Mouse (Mus musculus): ENCODE results near the gene Nutm2. TPM values are rescaled to one million over a fixed set of nuclear protein-coding genes. Genes with fewer than 3 reads are reported as not detected.
"Not testable (repeated sequence)": the region's sequence is repeated elsewhere in the genome, so short reads cannot be mapped to it uniquely, and the experiment has no call there.

The Nutm2 gene
- total RNA-seq, 2 experiments from 2014 or later = not detected

GRCm38 (mm10) chr13:50464621-50465562 lies 2.2 kb upstream of the Nutm2 start:
- Histone ChIP-seq H3K27ac (no peak overlapping the region), H3K4me3 (no peak overlapping the region)
- no peak for DNase-seq (ENCODE audit: extremely low spot score in 1 of 2, low spot score in 2 of 2)
- intact Hi-C loops (cut with DNase I) = no loop called here
- no peak for TF ChIP-seq CTCF (IDR thresholded peaks at IDR 0.05)

DNA sequence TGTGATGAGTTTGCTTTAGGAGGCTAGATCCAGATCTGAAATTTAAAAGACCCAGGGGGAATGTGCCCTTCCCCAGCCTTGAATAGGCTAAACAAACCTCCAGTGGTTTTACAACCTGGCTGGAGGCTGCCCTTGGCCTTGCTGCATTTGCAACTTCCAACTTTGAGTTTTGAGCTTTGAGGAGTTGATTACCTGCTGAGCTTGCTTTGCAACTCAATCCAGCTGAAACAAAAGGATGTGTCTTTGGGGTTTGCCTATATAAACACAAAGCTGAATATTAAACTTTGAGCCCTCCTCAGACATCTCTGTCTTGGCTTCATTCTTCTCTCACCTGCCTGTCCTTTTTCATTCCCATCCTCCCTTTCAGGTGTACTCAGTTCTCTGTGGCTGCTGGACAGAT lies 21.4 kb downstream of the Nutm2 start:
- DNase-seq (ENCODE audit: extremely low spot score in 1 of 2, low spot score in 2 of 2); H3K27ac ChIP-seq; intact Hi-C loops (cut with DNase I); H3K4me3 ChIP-seq: not testable (repeated sequence)

- DNase-seq (ENCODE audit: extremely low spot score in 1 of 2, low spot score in 2 of 2); intact Hi-C loops (cut with DNase I); H3K4me3 ChIP-seq; H3K27ac ChIP-seq: not testable (repeated sequence)
These were observed 43.6 kb downstream of the Nutm2 start for GRCm38 (mm10) chr13:50510470-50511343.

Other genes with a start within 250 kb of the Nutm2 start
- gene Gm906, start 217.0 kb upstream of the Nutm2 start, total RNA-seq (2021) = not detected
- 10 to 100 TPM; 14.4 to 15.1 TPM for gene Fbxw17, start 49.4 kb upstream of the Nutm2 start, total RNA-seq (2021)
- gene Gm47429, start 23.4 kb upstream of the Nutm2 start, total RNA-seq (2021) = not detected
- not detected for gene Gm904, start 175.9 kb downstream of the Nutm2 start, total RNA-seq (2021)
- not detected for gene Gm8765, start 231.0 kb downstream of the Nutm2 start, total RNA-seq (2021)